Mouse (Mus musculus): ENCODE data around the gene Vangl1. TPM values are rescaled to one million over a fixed set of nuclear protein-coding genes. Genes with fewer than 3 reads are reported as not detected.
"Not testable (repeated sequence)": the region's sequence is repeated elsewhere in the genome, so short reads cannot be mapped to it uniquely, and the experiment has no call there.

Gene Vangl1
- 22.2 and 30.7 TPM in 2 replicates for polyA plus RNA-seq (2012; rRNA removed)

DNA sequence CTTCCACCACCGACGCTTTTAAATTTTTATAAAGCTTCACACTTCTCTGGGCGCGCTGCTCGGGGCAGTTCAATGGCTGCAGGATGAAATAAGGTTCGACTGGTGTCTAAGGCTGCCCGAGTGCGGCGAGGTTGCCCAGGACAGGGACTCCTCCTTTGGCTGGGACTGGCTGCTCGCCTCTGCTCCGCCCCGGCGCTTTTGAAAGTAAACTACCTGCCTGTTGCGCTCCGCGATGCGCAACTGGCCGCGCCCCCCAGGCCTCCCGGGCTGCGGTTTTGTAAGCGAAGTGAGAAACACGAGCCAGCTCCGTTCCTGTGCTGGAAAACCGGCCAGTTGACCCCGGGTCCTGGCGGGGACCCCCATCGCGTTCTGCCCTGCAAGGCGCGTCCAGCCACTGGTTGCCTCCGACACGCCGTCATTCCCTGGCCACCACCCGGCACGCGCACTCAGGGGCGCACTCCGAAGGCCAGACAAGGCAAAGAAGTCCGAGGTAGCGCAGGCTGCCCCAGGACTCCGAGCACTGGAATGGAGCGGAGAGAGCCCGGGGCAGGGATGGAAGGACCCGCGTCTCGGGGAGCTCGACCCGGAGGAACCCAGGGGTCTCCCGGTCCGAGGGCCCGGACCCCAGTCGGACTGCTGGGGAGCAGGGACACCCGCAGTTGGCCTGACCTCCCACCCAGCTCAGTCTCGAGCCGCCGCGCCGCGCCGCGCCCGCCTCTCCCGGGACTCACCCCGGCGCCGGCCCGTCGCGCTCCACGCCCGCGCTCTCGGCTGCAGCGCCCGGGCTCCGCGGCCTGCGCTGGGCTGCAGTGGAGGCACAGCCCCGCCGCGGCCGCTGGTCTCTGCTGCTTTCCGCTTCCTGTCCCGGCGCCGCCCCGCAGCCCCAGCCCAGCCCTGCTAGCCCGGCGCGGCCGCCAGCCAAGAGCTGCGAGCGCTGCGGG lies at the start of gene Vangl1:
Gene Vangl1, minus strand, starts transcription at position 913 of the 941 bp plus-strand sequence.
- peak; percentile 74 for DNase-seq (ENCODE audit: low spot score)

DNA sequence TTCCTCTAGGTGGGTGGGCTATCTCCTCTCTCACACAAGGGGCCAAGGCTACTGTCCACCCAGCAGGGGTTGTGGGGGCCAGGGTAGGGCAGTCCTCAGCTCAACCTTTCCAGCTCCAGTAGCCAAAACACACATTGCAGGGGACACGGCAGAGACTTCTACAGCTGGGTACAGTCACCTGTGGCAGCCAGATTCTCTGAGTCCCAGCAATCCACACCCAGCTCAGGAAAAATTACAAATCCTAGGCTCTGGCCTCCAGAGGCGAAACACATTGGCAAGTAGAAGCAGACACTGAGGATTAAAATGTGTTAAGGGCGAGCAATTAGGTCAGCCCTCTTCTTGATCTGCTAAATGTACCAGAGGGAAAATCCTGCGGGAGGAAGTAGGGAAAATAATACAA lies 49.1 kb upstream of the Vangl1 start:
- no peak for DNase-seq (ENCODE audit: low spot score)

DNA sequence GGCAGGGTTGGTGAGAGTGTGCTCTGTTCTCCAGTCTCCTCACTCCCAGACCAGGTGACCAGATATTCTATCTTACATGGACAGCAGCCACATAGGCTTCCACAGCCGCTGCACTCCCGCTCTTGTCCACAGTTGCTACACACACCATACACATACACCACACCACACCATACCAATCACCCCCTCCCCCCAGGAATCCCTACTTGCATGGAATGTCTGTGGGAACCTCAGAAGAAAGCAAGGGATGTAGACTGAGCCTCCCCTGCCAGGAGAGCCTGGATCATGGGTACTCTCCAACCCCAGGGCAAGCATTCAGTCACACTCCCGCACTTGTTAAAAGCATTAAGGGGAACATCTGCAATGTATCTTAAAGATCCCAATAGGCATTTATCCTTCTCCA lies 48.4 kb upstream of the Vangl1 start:
- no peak for DNase-seq (ENCODE audit: low spot score)

DNA sequence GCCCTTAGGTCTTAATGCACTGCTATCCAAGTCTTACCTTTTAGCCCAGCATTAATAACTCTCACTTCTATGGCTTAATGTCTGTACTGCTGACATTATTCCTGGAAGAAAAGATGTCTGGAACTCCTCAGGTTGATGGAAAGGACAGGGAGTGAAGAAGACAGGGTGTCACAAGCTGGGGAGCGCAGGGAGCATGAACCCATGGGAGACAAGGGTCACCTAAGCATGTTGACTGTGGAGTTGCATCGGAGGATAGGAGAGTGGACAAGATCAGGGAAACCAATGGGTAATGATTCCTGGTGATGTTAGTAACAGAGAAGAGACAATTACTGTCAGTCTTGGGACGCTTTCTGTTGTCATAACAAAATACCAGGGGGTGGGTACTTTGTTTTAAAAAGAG lies 46.4 kb upstream of the Vangl1 start:
- no peak for DNase-seq (ENCODE audit: low spot score)

DNA sequence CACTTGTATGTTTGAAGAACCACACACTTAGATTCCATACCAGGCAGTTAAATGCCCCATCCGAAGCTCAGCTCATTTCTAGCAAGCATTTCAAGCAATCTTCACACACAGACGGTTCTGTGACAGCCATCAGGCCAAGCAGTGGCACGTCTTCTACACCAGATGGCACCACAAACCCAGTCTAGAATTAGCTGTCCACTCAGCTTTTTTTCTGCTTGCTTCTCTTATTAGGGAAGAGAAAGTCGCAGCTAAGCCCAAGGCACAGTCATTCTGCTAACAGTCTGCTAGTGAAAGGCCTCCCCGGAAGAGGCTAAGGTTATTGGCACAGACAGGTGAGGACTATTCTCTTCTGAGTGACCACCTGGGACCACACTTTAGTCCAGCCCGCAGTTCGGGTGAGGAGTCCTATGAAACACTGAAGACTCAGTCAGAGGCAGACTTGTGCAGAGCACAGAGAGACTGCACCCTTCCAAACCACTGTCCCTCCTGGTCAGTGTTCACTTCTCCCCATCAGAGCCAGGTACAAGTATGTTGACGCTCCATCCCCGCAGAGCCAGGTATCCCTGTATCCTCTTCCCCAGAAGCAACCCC lies 45.0 kb upstream of the Vangl1 start:
- DNase-seq (ENCODE audit: low spot score): no peak

DNA sequence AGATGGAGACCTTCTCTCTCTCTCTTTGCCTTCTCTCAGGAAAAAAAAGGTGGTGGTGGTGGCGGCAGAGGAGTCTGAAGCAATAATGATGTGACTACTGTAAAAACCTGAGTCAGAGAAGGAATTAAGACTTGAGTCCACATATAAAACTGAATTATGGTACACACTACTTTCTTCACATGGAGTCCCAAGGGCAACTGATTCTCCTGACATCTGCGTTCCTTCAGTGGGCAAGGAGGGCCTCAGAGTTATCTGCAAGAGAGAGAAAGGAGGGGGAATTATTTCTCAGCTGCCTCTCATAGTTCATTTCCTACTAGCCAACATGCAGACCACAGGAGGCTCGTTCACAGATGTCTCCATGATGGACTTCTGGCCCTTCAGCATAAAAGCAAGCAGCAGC lies 40.1 kb upstream of the Vangl1 start:
- no peak for DNase-seq (ENCODE audit: low spot score)

DNA sequence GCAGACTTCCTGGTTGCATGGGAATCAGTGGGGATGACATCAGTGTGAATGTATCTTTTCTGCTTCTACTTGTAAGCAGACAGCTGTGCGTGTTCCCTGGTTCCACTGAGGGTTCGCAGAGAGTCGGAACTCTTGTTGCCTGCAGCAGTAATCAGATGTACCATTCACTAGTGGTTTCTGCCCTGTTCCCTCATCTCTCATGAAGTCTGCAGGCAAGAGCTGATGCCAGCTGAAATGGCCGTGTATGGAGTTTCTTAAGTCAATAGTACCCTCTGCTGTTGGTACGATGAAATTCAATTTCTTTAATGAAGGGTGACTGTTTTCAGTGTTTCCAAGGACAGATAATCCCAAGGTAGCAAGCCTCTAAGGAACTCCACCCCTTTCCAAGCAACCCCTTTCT lies 38.4 kb upstream of the Vangl1 start:
- no peak for DNase-seq (ENCODE audit: low spot score)

DNA sequence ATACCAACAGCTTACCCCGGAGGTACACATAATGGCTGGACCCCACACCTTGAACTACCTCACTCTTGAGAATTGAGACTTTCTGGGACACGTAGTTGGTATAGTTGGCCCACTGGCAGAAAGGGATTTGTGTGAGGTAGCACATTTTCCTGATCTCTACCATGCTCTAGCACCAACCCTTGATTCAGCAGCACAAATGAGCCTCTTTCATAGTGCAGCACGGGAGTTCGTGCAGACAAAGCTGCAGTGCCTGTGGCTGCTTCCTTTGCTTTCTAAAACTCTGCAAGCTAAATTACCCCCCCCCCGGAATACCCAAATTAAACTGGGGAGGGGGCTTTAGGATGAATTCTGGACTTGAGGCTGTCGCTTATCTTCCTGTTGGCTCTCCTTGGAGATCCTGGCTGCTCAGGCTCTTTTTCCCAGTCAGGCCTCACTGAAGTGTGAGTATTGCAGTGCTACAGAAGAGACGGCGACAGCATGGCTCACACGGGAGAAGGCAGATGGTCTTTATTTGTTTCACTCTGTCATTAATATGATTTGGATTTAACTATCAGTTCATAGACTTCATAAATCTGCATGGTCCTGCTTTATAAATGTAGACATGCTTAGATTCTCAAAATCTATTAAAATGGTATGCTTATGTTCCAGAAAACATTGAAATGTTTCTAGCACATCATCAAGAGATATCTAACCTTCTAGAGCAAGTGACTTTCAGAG lies 27.1 kb upstream of the Vangl1 start:
- DNase-seq (ENCODE audit: low spot score): no peak

DNA sequence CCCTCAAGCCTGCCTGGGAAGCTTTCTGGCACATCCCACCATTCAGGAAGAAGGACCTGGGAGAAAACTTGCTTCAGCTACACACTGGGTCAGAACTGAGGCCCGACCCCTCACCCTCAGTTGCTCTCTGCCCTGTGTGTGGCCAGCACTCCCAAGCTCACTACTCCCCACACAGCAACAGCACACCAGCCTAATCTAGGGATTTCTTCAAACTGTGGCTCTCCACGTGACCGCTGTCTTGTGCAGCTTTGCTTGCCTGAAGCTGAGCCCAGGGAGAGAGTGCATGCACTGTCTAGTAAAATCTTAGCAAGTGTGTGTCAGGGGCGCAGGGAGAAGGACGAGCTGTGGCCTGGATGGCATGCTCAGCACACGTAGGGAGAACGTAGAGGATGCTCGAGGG lies 18.3 kb upstream of the Vangl1 start:
- DNase-seq (ENCODE audit: low spot score): no peak

DNA sequence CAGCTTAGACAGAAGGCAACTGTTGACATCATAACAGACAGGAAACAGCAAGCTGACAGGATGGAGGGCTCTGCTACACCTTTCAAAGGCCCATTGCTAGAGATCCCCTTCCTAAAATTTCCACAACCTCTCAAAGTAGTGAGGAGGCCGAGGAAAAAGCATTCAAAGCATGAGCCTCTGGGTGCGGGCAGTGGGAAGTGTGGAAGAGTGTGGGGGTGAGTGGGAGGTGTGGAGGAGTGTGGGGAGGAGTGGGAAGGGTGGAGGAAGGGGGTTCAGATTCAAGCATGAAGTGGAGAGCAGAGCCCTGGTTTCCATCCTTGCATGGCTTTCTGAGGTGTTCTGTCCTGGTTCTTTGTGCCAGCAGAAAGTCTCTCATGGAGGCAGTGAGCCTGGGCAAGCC lies 13.8 kb upstream of the Vangl1 start:
- DNase-seq (ENCODE audit: low spot score): no peak

DNA sequence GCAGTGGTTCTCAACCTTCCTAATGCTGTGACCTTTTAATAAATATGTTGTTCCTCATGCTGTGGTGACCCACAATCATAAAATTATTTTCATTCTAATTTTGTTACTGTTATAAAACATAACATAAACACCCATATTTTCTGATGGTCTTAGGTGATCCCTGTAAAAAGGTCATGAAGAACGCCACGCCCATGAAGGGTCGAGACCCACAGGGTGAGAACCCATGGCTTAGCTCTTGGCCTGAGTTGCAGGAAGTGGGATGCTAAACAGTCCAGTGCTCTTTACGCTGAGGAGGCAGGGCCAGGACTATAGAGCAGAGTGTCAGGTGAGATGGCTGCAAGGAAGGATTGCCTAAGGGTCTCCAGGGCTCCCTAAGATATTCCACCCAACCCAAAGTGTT lies 10.2 kb upstream of the Vangl1 start:
- no peak for DNase-seq (ENCODE audit: low spot score)

DNA sequence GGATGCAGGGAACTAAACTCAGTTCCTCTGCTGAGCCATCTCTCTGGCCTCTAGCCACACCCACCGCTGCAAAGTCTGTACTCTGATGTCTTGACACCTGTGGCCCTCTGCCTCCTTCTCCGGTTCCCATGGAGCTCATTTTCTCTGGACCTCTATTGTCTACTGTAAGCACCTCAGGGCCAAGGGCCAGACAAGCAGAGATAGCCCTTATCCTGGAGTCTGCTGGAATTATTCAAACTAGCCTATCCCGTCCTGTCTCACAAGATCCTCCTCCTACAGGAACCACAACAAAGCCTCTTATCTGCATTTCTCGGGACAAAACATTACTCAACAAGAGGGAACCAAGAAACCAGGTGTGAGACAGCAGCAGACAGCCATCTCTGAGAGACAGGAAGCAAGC lies 9.8 kb upstream of the Vangl1 start:
- DNase-seq (ENCODE audit: low spot score): no peak

DNA sequence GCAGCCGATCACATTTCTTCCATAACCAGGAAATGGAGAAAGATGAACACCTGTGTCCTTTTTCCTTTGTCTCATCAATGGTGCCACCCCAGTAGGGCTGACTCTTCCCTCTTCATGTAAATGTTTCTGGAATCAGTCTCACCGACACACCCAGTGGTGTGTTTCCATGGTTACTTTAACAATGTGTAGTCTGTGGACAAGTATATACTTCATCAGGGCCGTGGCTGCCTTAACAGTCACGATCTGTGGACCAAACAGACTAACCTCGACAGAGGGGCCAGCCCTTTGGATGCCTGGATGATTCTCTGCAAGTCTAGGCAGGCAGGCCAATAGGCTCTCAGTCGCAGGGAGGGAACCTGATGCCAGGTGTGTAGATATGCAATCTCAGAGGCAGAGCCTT lies 8.4 kb upstream of the Vangl1 start:
- no peak for DNase-seq (ENCODE audit: low spot score)

DNA sequence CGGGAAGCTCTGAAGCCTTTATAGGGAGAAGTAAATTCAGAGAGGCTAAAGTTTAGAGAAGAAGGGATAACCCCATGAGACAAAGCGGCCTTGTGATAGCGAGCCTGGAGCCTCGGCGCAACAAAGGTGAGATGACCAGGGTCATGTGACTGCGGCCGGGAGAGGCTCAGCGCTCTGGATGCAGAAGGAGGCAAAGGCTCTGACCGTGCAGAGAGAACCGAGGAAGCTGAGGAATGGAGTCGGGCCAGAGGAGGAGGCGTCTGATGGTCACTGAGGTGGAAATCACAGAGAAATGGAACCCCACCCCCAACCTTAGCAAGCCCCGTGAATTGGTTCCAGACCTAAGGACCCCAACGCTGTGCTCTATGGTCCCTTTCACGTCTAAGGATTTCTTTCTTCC lies 7.8 kb upstream of the Vangl1 start:
- no peak for DNase-seq (ENCODE audit: low spot score)

DNA sequence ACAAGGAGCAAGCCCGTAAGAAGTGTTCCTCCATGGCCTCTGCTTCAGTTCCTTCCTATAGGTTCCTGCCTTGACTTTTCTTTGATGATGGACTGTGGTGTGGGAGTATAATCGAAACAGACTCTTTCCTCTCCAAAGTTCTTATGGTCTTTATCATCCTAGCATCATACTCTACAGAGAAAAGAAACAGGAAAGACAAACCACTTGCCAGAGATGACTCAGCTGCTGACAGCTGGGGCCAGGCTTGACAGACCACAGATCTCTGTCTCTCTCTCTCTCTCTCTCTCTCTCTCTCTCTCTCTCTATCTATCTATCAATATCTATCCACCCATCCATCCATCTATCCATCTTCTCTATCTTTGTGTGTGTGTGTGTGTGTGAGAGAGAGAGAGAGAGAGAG lies 6.8 kb upstream of the Vangl1 start:
- no peak for DNase-seq (ENCODE audit: low spot score)

DNA sequence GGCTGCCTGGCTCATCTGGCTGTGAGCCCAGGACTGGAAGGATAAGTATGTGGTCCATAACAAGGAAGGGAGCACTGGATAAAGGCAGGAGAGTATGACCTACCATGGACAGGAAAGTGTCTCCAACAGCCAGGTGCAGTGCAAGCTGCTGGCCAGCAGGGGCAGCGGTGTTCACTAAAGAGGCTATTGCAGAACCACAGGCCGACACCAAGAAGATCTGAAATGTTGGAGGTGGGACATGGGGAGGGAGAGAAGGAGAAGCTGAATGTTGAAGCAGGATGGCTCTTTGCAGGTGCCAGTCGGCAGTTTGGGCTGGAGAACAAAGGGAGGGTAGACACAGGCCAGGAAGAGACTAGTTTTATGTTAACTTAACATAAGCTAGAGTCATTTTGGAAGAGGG lies 6.3 kb upstream of the Vangl1 start:
- DNase-seq (ENCODE audit: low spot score): no peak

DNA sequence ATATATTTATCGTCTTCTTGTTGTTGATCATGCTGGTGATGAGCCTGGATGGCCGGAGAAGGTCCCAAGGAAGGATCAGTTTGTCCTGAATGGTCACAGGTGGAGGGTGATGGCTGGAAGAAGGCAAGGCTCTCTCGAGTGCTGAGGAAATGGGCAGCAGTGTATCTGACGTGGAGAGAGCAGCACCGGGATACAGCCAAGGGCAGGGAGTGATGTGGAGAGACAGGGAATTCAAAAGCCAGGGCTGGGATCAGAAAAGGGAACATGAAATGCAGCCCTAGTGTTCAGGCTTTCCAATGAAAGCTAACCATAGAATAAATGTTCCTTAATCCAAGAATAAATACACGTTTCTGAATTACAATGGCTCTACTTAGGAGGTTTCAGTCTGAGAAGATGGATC lies 4.4 kb upstream of the Vangl1 start:
- no peak for DNase-seq (ENCODE audit: low spot score)

DNA sequence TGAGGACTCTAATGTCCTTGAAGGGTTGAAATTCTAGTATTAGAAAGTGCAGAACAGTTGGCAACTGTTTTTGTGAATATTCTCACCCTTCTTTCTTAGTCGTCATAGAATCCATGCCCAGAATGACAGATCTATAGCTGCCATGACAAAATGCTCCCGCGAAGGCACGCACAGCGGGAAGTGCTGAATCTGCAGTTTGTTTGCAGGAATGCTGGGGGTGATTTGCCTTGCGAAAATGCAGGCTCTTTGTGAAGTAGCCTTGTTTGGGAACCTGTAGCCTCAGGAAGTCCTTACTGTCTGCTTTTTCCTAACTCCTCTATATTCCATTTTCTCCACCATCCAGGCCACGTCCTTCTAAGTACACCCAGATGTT lies 951 bp upstream of the Vangl1 start:
- no peak for DNase-seq (ENCODE audit: low spot score)

DNA sequence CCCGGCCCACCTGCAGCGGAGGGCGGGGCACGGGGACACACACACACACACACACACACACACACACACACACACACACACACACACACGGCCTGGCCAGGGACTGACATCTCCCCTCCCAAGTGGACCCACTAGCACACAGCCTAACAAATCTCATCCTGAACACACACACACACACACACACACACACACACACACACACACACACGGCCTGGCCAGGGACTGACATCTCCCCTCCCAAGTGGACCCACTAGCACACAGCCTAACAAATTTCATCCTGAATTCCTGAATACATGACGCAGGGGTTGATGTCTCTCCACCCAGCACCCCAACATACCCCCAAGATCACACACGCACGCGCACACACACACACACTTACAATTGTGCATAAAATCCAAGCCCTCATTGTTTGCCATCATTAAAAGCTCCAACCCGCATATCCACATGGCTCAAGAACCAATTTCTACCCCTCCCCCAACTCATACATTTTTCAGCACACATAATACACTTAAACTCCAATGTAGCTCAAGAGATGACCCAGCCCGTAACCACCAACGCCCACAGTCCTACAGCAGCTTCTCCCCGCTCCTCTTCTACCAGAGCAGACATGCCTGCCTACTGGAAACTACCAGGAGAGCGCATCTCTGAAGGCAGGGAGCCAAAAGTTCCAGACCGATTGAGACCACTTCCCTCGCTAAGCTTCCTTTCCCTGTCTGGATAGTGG lies 403 bp upstream of the Vangl1 start:
- not testable (repeated sequence) for DNase-seq (ENCODE audit: low spot score)

DNA sequence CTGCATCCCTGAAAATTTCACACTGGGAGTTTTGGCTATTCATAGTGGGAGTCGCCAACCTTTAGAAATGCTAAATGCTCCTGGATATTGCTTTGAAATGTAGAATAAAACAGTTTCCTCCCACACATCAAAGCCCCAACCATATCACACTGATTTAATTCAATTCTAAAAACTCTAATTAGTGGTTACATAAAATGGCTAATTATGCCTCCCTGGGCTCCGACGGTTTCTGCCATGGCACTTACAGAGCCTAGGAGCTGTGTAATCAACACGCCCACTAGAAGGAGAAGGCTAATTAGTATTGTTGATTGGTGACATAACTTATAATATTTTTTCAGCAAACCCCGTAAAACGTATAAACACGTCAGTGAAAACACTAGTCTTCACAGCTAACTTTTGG lies 1.4 kb downstream of the Vangl1 start:
- DNase-seq (ENCODE audit: low spot score): no peak

DNA sequence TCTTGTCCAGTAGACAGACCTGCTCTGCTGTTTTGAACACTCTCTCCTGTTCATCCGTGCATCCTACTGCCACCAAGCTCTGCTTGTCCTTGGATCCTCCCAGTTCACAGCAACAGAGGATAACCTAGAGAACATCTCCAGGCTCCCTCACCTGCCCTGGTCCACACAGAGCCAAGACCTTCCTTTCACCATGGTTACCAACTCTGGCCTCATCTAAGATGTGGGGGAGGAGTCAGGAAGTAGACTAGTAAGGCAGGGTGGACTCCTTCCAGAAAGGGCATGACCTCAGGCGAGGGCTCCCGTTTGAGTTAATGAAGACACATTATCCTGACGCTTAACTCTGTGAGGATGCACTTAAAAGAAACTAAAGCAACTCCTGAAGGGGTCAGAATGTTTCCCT lies 4.5 kb downstream of the Vangl1 start:
- no peak for DNase-seq (ENCODE audit: low spot score)

DNA sequence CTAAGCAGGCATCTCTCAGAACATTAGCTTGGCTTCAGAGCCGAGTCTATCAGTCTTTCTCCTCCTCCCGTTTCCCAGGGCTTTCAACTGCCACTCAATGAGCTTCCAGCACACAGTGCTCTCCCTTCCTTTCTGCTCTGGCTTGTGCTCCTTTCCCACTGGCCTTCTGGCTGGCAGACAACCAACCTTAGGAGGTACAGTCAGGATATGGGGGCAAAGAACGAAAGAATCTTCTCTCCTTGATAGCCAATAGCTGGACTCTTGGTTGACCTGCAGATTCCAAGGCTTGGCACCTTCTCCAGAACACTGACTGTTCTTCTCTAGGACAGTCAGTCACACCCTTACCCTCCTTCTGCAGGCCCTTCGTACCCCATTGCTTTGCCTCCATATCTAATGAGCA lies 5.3 kb downstream of the Vangl1 start:
- DNase-seq (ENCODE audit: low spot score): no peak
